Mouse (Mus musculus) hematopoietic stem cell, adult 5-6 weeks (primary cell): ENCODE results near the gene Psme2. TPM values are rescaled to one million over a fixed set of nuclear protein-coding genes. Genes with fewer than 3 reads are reported as not detected.

Experiments used
- ATAC-seq, 2 experiments: fragments of 125-278 bp in 1 of 2; replicated peaks in 1 of 2; 2 replicates each; pipeline ENCODE4 v1.8.0; 2016 to 2017; ENCODE audit warnings: inconsistent platforms in 2 of 2, mild to moderate bottlenecking in 2 of 2, moderate number of reproducible peaks in 2 of 2, low read depth in 1 of 2, moderate TSS enrichment in 1 of 2; ENCODE audit not compliant: low FRiP score in 2 of 2, poor library complexity in 2 of 2, severe bottlenecking in 2 of 2, insufficient read depth in 1 of 2, low TSS enrichment in 1 of 2
- total RNA-seq: library from RNA; stranded (forward); fragments of 172-1452, 232-1000 nt; gene quantifications from 2 replicates; pipeline ENCODE4 v1.2.3, GENCODE M21; 2017

Psme2 gene
- total RNA-seq, 1 experiment from 2014 or later: 244 TPM

- ATAC-seq: no peak
Observed at GRCm38 (mm10) chr14:55579511-55580496, 11.1 kb downstream of the Psme2 start.

- peak; percentile 9 to 15; a peak in 2 of 4 replicates for ATAC-seq
Observed at GRCm38 (mm10) chr14:55578668-55579269, 12.1 kb downstream of the Psme2 start.

DNA sequence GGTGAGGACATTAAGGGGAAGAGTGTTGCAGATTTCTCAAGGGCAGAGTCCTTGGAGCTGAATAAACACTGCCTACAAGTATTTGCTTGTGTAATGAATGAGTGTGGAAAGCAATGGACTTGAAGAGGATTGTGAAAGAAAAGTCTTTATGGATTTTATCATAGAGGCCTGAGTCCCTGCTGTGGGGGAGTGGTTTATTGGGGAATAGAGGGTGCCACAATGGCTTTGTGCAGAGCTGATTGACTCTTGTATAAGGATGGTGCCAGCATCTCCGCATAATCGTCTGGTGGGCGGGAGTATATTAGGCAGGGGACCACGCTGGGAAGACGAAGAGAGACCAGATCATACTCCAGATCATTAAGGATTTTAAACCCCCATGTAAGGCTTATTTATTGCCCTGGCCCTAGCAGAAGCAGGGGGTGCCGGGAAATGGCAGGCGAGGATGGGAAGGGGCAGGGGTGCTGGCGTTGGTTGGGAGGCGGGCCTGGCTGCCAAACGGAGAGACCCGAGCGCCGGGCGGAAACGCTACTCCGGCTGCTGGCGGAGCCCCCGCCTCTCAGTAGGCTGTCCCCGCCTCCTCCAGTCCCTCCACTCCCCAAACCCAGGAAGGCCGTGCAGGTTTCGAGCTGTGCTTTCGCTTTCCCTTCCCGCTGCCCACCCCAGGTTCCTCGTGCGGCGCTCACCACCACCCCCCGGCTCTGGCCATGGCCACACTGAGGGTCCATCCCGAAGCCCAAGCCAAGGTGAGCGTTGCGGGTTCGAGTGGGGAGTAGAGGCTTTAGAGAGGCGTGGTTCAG, 12.8 kb downstream of the Psme2 start, which contains the start of gene Psme1:
Gene Psme1 (plus strand): TSS at position 253 of the 797 bp plus-strand sequence.
- ATAC-seq: peak; percentile 86 to 92

GRCm38 (mm10) chr14:55576376-55576775, 14.5 kb downstream of the Psme2 start:
- ATAC-seq: peak in 1 of 2 experiments; percentile 47; a peak in 1 of 4 replicates

GRCm38 (mm10) chr14:55575711-55576110, 15.2 kb downstream of the Psme2 start:
- ATAC-seq: no peak

DNA sequence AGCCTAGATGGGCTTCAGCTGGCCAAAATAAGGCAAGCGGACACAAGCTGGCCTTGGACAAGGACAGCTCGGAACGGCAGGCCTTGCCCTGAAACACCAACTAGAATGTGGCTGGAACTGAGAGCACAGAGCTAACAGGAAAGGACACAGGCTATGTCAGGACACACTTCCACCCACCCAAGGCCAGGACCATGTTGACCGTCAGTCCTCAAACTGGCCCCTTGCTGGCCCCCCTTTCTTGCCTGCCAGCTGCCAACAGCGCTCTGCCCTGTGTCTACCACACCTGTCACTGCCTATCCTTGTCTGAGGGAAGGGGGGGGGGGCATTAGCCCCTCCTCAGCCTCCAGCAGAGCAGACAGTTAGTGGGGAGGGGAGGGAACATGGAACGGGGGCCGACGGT, 15.6 kb downstream of the Psme2 start, which contains the start of gene Fitm1:
Gene Fitm1 (plus strand): TSS at position 316 of the 400 bp plus-strand sequence.
- ATAC-seq: no peak

- ATAC-seq: no peak
Observed at GRCm38 (mm10) chr14:55571760-55572159, 19.2 kb downstream of the Psme2 start.

DNA sequence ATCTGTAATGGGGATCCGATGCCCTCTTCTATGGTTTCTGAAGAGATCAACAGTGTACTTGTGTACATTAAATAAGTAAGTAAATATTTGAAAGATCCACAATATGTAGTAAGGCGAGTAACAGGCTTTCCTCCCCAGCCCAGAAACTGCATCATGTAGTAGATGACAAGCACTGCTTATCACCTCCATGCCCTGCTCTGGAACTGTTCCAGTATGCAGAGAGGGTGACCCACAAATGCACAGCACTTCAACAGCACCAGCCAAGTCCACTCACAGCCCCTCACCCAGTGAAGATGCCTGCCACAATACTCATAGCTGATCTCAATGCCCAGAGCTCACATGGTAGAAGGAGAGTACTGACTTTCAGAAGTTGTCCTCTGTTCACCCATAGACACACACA, 20.3 kb downstream of the Psme2 start:
- no peak for ATAC-seq

DNA sequence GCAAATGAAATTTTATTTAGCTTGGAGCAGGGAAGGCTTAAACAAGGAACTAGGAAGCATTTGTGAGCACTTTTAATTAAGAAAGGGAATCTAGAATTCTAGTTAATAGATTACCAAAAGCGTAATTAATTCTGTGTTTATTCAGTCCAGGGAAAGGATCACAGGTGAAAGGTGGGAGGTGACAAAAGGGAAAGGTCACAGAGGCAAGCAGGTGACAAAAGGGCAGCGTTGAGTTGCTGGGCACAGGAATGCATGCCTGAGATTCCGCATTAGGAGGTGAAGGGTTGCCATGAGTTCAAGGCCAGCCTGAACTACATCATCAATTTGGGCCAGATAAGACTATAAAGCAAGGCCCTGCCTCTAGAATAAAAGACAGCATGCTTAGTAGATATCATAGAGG, 23.4 kb downstream of the Psme2 start:
- no peak for ATAC-seq

- no peak for ATAC-seq
Observed at GRCm38 (mm10) chr14:55565748-55566147, 25.2 kb downstream of the Psme2 start.

DNA sequence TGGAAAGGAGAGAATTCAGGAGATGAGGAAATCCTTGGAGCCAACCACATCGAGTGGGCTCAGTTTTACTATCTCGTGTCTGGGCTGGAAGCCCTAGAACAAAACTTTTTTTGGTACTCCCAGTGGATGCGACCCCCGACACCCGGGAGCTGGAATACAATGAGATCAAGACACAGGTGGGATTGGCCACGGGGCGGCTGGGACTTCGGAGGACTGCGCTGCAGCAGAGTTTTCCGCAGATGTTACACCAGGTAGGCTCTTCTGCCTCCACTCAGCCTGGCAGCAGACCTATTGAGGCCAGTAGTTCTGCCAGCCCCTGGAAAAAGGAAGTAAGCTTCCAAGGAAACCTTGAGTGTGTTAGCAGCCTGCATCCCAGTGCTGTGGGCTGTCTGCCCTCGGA, 27.7 kb downstream of the Psme2 start:
- no peak for ATAC-seq

DNA sequence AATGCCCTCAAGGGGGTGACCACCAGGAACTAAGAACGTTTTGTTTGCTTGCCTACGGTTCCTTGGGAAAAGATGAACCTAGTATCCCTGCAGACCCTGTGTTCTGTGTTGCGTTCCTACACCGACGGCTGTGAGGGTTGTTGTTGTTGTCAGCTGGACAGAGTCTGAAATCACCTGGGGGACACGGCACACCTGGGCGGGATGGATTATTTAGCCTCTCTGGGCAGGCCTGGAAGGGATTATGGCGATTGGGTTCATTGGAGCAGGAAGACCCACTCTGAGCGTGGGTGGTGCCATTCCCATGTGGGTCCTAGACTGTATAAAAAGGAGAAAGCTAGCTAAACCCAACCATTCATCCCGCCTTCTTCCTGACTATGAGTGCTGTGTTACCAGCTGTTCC, 29.1 kb downstream of the Psme2 start:
- no peak for ATAC-seq

DNA sequence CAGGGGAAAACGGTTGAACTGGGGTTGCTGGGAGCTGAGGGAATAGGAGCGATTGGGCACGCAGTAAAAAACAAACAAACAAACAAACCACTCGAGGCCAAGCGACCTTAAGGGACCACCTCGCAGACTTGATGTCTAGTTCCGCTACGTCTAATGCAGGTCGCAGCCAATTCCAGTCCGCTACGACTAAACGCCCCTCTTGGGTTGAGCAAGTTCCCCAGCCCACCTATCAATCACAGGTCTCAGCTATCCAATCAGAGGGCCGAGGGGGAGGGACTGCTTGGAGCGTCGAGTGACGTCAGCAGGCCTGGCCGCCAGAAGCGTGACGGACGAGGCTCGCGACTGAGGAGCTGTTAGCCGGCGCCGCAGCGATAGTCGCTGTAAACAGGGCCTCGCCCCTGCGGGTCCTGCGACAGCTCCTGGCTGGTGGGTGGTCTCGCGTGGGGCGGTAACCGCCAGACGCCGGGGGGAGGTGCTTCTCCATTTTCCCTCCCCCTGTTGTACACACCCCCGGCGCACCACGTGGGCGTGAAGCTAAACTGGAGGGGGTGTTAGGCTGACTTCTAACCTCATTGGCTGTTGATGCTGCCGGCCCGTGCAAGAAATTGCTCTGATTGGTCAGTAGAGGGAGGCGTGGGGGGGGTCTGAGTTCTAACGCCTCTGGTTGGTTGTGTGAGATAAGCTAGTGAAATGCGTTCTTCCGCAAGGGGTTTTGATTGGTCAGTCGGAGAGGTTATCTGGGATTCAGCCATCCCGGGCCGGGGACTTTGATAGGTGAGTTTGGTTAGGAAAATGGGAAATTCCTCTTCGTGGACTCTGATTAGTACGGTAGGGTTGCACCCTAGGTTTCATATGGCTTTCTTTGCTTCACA, 30.5 kb downstream of the Psme2 start, which contains the start of gene A730061H03Rik:
Gene A730061H03Rik (minus strand): TSS at position 205 of the 872 bp plus-strand sequence.
- ATAC-seq: peak; percentile 82 to 86

DNA sequence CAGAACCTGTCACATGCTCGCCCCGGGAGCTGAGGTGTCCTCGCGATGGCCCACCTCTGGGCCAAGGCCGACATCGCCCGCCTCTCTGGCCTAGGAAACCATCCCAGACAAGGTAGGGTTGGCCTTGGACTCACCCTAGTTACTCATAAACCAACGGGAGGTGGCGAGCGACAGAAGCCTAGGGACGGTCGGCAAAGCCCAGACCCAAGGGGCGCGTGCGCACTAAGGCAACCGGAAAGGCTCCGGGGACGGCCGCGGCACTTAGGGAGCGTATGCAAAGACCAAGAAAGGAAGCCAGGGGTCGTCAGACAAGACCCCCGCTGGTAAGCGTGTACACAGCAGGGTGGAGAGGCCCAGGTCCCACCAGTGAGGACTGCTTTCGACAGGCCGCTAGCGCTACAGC, 31.1 kb downstream of the Psme2 start, which contains the start of gene Dcaf11:
Gene Dcaf11 (plus strand): TSS at position 208 of the 403 bp plus-strand sequence.
- peak; percentile 59 to 72 for ATAC-seq

DNA sequence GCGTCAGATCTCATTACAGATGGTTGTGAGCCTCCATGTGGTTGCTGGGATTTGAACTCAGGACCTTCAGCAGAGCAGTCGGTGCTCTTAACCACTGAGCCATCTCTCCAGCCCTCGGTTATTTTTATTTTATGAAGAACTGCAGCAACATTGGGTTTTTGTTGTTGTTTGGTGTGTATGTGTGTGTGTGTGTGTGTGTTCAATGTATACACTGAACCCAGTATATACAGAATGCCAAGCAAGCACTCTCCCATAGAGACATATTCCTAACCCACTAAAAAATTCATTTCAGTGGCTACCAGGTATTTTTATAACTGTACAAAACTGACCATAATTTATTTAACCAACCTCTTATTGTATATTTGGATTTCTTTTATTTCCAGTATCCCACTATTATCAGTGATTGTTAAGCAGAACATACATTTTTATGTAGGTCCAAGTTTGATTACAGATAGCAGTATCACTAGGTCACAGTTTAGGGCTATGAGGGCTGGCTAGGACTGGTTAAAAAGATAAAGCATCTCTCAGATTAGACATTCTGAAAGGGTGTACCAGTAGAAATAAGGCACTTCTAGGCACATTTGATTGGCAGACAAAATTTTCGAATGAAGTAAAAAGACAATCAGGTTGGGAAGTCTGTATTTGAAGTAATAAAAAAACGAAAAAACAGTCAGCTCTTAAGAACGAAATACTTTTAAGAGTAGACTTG, 32.0 kb downstream of the Psme2 start:
- no peak for ATAC-seq

DNA sequence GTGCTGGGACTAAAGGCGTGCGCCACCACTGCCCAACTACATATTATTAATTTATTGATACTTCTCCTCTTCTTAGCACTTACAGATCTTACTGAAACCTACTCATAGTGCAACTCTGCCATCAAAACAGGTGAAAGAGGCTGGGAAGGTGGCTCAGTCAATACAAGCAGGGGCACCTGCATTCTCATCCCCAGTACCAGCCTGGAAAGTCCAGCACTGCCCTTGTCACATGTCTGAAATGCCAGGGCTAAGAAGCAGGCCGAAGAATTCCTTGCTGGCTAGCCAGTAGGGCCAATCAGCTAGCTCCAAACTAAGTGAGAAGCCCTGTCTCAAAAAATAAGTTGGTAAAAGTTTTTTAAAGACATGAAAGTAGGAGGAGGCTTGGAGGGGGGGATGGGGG, 33.3 kb downstream of the Psme2 start:
- no peak for ATAC-seq
